Mouse (Mus musculus) layer of hippocampus, postnatal 14 days (tissue): Measurements from ENCODE around the gene Krt28. TPM values are rescaled to one million over a fixed set of nuclear protein-coding genes. Genes with fewer than 3 reads are reported as not detected.

Experiments
- DNase-seq, 2 experiments: peaks; one replicate each; pipeline ENCODE4 v3.0.0; 2021 to 2022; ENCODE audit warnings: low spot score in 2 of 2, mixed read lengths in 1 of 2
- long read RNA-seq, 2 experiments: library from polyadenylated mRNA; stranded (forward); transcript quantifications; one replicate each; pipeline ENCODE4 v2.0.0; 2021
- total RNA-seq, 2 experiments: library from RNA; stranded (reverse); gene quantifications; 2 replicates each; pipeline ENCODE4 v1.2.3; 2021

Gene Krt28
- total RNA-seq = under 1 TPM; 0.32 to 0.45 TPM
- long read RNA-seq, experiment 1 = 0 reads
- long read RNA-seq, experiment 2, partial matches to known transcripts = 0 of 2 reads
- long read RNA-seq, experiment 2, other reads (novel, unspliced or antisense) = 1 of 2 reads

GRCm38 (mm10) chr11:99374803-99375202, at the start of gene Krt28:
Krt28 (minus strand) TSS chr11:99374903.
- DNase-seq = no peak

- DNase-seq = no peak
Observed at GRCm38 (mm10) chr11:99422159-99422558, 47.5 kb upstream of the Krt28 start, which contains the start of gene Krt12. Krt12 (minus strand) TSS chr11:99422259.

GRCm38 (mm10) chr11:99420586-99420985, 45.9 kb upstream of the Krt28 start:
- DNase-seq = no peak

GRCm38 (mm10) chr11:99417819-99418218, 43.1 kb upstream of the Krt28 start:
- DNase-seq = no peak

GRCm38 (mm10) chr11:99416902-99417301, 42.2 kb upstream of the Krt28 start:
- peak in 1 of 2 experiments; percentile 52 for DNase-seq

GRCm38 (mm10) chr11:99414463-99415147, 39.9 kb upstream of the Krt28 start:
- DNase-seq = no peak

- DNase-seq = peak in 1 of 2 experiments; percentile 34
Observed at GRCm38 (mm10) chr11:99413247-99413646, 38.5 kb upstream of the Krt28 start.

GRCm38 (mm10) chr11:99406186-99406585, 31.5 kb upstream of the Krt28 start:
- DNase-seq = no peak

GRCm38 (mm10) chr11:99399956-99400549, 25.4 kb upstream of the Krt28 start:
- no peak for DNase-seq

- DNase-seq = no peak
Observed at GRCm38 (mm10) chr11:99398832-99399231, 24.1 kb upstream of the Krt28 start.

- no peak for DNase-seq
Observed at GRCm38 (mm10) chr11:99398084-99398483, 23.4 kb upstream of the Krt28 start.

- no peak for DNase-seq
Observed at GRCm38 (mm10) chr11:99396661-99397060, 22.0 kb upstream of the Krt28 start.

- DNase-seq = no peak
Observed at GRCm38 (mm10) chr11:99396034-99396433, 21.3 kb upstream of the Krt28 start.

GRCm38 (mm10) chr11:99392492-99392891, 17.8 kb upstream of the Krt28 start:
- peak in 1 of 2 experiments; percentile 46 for DNase-seq

- DNase-seq = no peak
Observed at GRCm38 (mm10) chr11:99391375-99391774, 16.7 kb upstream of the Krt28 start.

GRCm38 (mm10) chr11:99390866-99391265, 16.2 kb upstream of the Krt28 start:
- no peak for DNase-seq

GRCm38 (mm10) chr11:99389264-99389663, 14.6 kb upstream of the Krt28 start, which contains the start of gene Krt10:
Krt10 (minus strand) TSS chr11:99389364.
- no peak for DNase-seq

- DNase-seq = no peak
Observed at GRCm38 (mm10) chr11:99388661-99389060, 14.0 kb upstream of the Krt28 start.

- DNase-seq = peak; percentile 84 to 90
Observed at GRCm38 (mm10) chr11:99385813-99386721, 11.4 kb upstream of the Krt28 start.

- peak; percentile 54 to 85 for DNase-seq
Observed at GRCm38 (mm10) chr11:99379568-99379967, 4.9 kb upstream of the Krt28 start.

GRCm38 (mm10) chr11:99369853-99370451, 4.8 kb downstream of the Krt28 start:
- DNase-seq = peak; percentile 39 to 60
